Mouse (Mus musculus) testis, adult 2 months (tissue): ENCODE measurements around the gene Slc25a42.

Experiments used
- CTCF ChIP-seq: fragments of 200-500 bp; IDR thresholded peaks from 2 replicates; pipeline ENCODE4 v1.5.1; 2012; ENCODE audit warnings: low read depth, mild to moderate bottlenecking, inconsistent platforms, low read length, moderate library complexity; ENCODE audit not compliant: control insufficient read depth, insufficient read depth, insufficient replicate concordance
- POLR2A ChIP-seq: fragments of 200-500 bp; IDR thresholded peaks from 2 replicates; pipeline ENCODE4 v1.6.1; 2012; ENCODE audit warnings: low read depth, mild to moderate bottlenecking, inconsistent platforms, low read length, moderate library complexity; ENCODE audit not compliant: control insufficient read depth

GRCm38 (mm10) chr8:70211726-70212111 lies 386 bp downstream of the Slc25a42 start:
- no peak for TF ChIP-seq POLR2A
- TF ChIP-seq CTCF: no peak
